Mouse (Mus musculus): ENCODE measurements around the gene Bglap3. TPM values are rescaled to one million over a fixed set of nuclear protein-coding genes. Genes with fewer than 3 reads are reported as not detected.

Bglap3 gene
- polyA plus RNA-seq, 1 experiment: 0.51 TPM

DNA sequence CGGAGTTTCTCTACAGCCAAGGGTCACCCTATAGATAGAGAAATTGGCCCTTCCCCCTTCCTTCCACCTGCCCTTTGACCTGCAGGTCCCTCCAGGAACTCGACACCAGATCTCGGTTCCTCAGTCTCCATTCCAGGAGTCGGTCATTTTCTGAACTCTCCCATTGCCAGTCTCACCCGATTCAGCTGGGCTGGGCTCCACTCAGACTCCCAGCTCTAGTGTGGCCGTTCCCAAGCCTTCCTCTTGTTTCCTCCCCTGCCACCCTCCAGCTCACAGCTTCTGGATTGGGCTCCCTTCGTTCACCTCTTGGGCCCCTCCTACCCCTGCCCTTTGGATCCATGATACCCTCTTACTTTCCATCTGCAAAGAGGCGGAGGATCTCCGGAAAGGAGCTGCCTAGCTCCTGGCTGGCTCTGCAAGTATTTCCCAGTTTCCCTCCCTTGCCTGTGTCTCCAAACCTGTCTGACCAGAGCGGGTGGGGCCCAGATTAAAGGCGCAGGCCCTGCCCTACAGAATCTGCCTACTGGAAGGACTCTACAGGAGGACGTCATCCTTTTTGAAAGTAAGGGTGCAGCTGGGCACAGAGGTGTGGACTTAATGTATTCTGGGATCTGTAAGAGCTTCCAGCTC lies 38.4 kb downstream of the Bglap3 start:
- Histone ChIP-seq H3ac (ENCODE audit: control insufficient read depth, insufficient read length, low read depth) (no peak overlapping the region), H3K36me3 (ENCODE audit: control insufficient read depth, insufficient read depth) (peaks cover 17% of the 10 kb centered on the region), H3K4me3 (ENCODE audit: insufficient read depth, poor library complexity, severe bottlenecking) (no peak overlapping the region), H3K79me3 (ENCODE audit: low read depth) (peaks cover 28% of the 10 kb centered on the region), H3K27me3 (ENCODE audit: control insufficient read depth, insufficient read depth, insufficient read length) (no peaks in the 10 kb centered on the region), H3K79me2 (ENCODE audit: control insufficient read depth, insufficient read depth) (peaks cover 29% of the 10 kb centered on the region)
- TF ChIP-seq MAX (IDR thresholded peaks at IDR 0.05): no peak
- TF ChIP-seq CEBPB (IDR thresholded peaks at IDR 0.05; ENCODE audit: low read depth): no peak
- no peak for TF ChIP-seq USF1 (IDR thresholded peaks at IDR 0.05; ENCODE audit: low read depth)
- no peak for TF ChIP-seq CTCF (IDR thresholded peaks at IDR 0.05; ENCODE audit: control insufficient read depth, insufficient read depth, insufficient read length)
- TF ChIP-seq MYOG (IDR thresholded peaks at IDR 0.05; ENCODE audit: control insufficient read depth, extremely low read depth, insufficient read length): no peak
- TF ChIP-seq MYOD1 (IDR thresholded peaks at IDR 0.05; ENCODE audit: control insufficient read depth, insufficient read length, low read depth): no peak
- TF ChIP-seq FOSL1 (IDR thresholded peaks at IDR 0.05; ENCODE audit: insufficient read depth, low read length, poor library complexity, severe bottlenecking): no peak

DNA sequence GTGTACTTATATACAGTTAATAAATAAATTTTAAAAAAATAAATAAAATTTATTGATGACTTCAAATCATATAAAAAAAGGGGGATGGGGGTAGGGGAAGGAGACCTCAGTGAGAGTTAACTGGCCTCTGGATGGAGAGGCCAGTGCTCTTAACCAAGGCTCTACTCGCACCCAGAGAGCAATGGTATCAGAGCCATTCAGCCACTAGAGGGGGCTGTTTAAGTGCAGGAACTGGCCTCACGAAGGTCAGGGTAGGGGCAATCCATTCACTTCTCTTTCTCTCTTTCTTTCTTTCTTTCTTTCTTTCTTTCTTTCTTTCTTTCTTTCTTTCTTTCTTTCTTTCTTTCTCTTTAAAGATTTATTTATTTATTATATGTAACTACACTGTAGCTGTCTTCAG lies 41.3 kb downstream of the Bglap3 start:
- Histone ChIP-seq H3K79me2 (ENCODE audit: control insufficient read depth, insufficient read depth) (peaks cover 7% of the 10 kb centered on the region), H3K79me3 (ENCODE audit: low read depth) (peaks cover 9% of the 10 kb centered on the region), H3ac (ENCODE audit: control insufficient read depth, insufficient read length, low read depth) (no peak overlapping the region), H3K36me3 (ENCODE audit: control insufficient read depth, insufficient read depth) (peaks cover 13% of the 10 kb centered on the region), H3K27me3 (ENCODE audit: control insufficient read depth, insufficient read depth, insufficient read length) (no peaks in the 10 kb centered on the region), H3K4me3 (ENCODE audit: insufficient read depth, poor library complexity, severe bottlenecking) (no peak overlapping the region)
- no peak for TF ChIP-seq MAX (IDR thresholded peaks at IDR 0.05)
- no peak for TF ChIP-seq FOSL1 (IDR thresholded peaks at IDR 0.05; ENCODE audit: insufficient read depth, low read length, poor library complexity, severe bottlenecking)
- peak; percentile 58 for TF ChIP-seq CTCF (IDR thresholded peaks at IDR 0.05; ENCODE audit: control insufficient read depth, insufficient read depth, insufficient read length)

DNA sequence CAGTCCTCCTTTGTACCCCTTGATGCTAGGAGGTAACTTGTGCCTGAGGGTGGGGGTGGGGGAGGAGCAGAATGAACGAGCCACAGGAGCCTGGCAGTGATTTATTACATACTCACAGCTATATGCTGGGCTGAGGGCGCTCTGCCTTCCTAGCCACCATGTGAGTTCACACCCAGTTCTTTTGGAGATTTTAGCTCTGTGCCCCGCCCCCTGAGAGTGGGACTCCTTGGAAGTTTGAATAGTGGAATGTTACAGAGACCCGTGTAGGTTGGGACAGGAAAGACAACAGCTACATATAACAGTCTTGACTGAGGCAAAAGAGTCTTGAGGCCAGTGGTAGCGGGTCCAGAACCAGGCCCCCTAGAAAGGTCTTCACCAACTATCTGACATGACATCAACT lies 43.6 kb downstream of the Bglap3 start:
- H3K79me2 ChIP-seq (ENCODE audit: control insufficient read depth, insufficient read depth): peaks cover 22% of the 10 kb centered on the region
- peaks cover 17% of the 10 kb centered on the region for H3K79me3 ChIP-seq (ENCODE audit: low read depth)
- peaks cover 13% of the 10 kb centered on the region for H3K36me3 ChIP-seq (ENCODE audit: control insufficient read depth, insufficient read depth)
- no peaks in the 10 kb centered on the region for H3K27me3 ChIP-seq (ENCODE audit: control insufficient read depth, insufficient read depth, insufficient read length)
- H3K4me3 ChIP-seq (ENCODE audit: insufficient read depth, poor library complexity, severe bottlenecking): no peak overlapping the region
- H3ac ChIP-seq (ENCODE audit: control insufficient read depth, insufficient read length, low read depth): no peak overlapping the region
- TF ChIP-seq CEBPB (IDR thresholded peaks at IDR 0.05; ENCODE audit: low read depth) (no peak), USF1 (IDR thresholded peaks at IDR 0.05; ENCODE audit: low read depth) (no peak), MYOD1 (IDR thresholded peaks at IDR 0.05; ENCODE audit: control insufficient read depth, insufficient read length, low read depth) (no peak), MAX (IDR thresholded peaks at IDR 0.05) (no peak), CTCF (IDR thresholded peaks at IDR 0.05; ENCODE audit: control insufficient read depth, insufficient read depth, insufficient read length) (no peak), FOSL1 (IDR thresholded peaks at IDR 0.05; ENCODE audit: insufficient read depth, low read length, poor library complexity, severe bottlenecking) (no peak), MYOG (IDR thresholded peaks at IDR 0.05; ENCODE audit: control insufficient read depth, extremely low read depth, insufficient read length) (no peak)

- Histone ChIP-seq H3K79me2 (ENCODE audit: control insufficient read depth, insufficient read depth) (peaks cover 22% of the 10 kb centered on the region), H3K27me3 (ENCODE audit: control insufficient read depth, insufficient read depth, insufficient read length) (no peaks in the 10 kb centered on the region), H3K36me3 (ENCODE audit: control insufficient read depth, insufficient read depth) (peaks cover 43% of the 10 kb centered on the region), H3K79me3 (ENCODE audit: low read depth) (peaks cover 17% of the 10 kb centered on the region), H3ac (ENCODE audit: control insufficient read depth, insufficient read length, low read depth) (peak within 1 kb of the TSS; percentile 87), H3K4me3 (ENCODE audit: insufficient read depth, poor library complexity, severe bottlenecking) (peak within 1 kb of the TSS; percentile 56)
- TF ChIP-seq USF1 (IDR thresholded peaks at IDR 0.05; ENCODE audit: low read depth) (peak; percentile 96), CTCF (IDR thresholded peaks at IDR 0.05; ENCODE audit: control insufficient read depth, insufficient read depth, insufficient read length) (no peak), CEBPB (IDR thresholded peaks at IDR 0.05; ENCODE audit: low read depth) (no peak)
Measured at GRCm38 (mm10) chr3:88324951-88325405, 47.6 kb downstream of the Bglap3 start, which contains the start of gene Glmp. Glmp (plus strand) TSS chr3:88325023.

Other genes starting within 250 kb of the Bglap3 start
- 35.3 TPM for gene Mef2d, start 230.4 kb downstream of the Bglap3 start, polyA plus RNA-seq (2012; fragmentation: generic; extraction: Trizol)
- not detected for gene Rhbg, start 118.0 kb downstream of the Bglap3 start, polyA plus RNA-seq (2012; fragmentation: generic; extraction: Trizol)
- gene Gm38392, start 85.5 kb downstream of the Bglap3 start, polyA plus RNA-seq (2012; fragmentation: generic; extraction: Trizol): not detected
- gene Tsacc, start 75.7 kb downstream of the Bglap3 start, polyA plus RNA-seq (2012; fragmentation: generic; extraction: Trizol): 2.3 TPM
- 628 TPM for gene Cct3, start 75.6 kb downstream of the Bglap3 start, polyA plus RNA-seq (2012; fragmentation: generic; extraction: Trizol)
- gene Glmp, start 47.7 kb downstream of the Bglap3 start, polyA plus RNA-seq (2012; fragmentation: generic; extraction: Trizol): 173 TPM
- gene Tmem79, start 36.6 kb downstream of the Bglap3 start, polyA plus RNA-seq (2012; fragmentation: generic; extraction: Trizol): 2.1 TPM
- gene Smg5, start 36.5 kb downstream of the Bglap3 start, polyA plus RNA-seq (2012; fragmentation: generic; extraction: Trizol): 84.5 TPM
- gene Paqr6, start 8.2 kb downstream of the Bglap3 start, polyA plus RNA-seq (2012; fragmentation: generic; extraction: Trizol): 0.02 TPM
- 4.6 TPM for gene Bglap2, start 6.0 kb upstream of the Bglap3 start, polyA plus RNA-seq (2012; fragmentation: generic; extraction: Trizol)
- gene Bglap, start 11.7 kb upstream of the Bglap3 start, polyA plus RNA-seq (2012; fragmentation: generic; extraction: Trizol): 1.6 TPM
- 117 TPM for gene Pmf1, start 37.6 kb upstream of the Bglap3 start, polyA plus RNA-seq (2012; fragmentation: generic; extraction: Trizol)
- gene Slc25a44, start 52.4 kb upstream of the Bglap3 start, polyA plus RNA-seq (2012; fragmentation: generic; extraction: Trizol): 18.5 TPM
- gene Sema4a, start 88.4 kb upstream of the Bglap3 start, polyA plus RNA-seq (2012; fragmentation: generic; extraction: Trizol): 0.69 TPM
- gene Lmna, start 137.2 kb upstream of the Bglap3 start, polyA plus RNA-seq (2012; fragmentation: generic; extraction: Trizol): 1,441 TPM
- 14.9 TPM for gene Mex3a, start 159.7 kb upstream of the Bglap3 start, polyA plus RNA-seq (2012; fragmentation: generic; extraction: Trizol)
- gene Rab25, start 175.6 kb upstream of the Bglap3 start, polyA plus RNA-seq (2012; fragmentation: generic; extraction: Trizol): 0.07 TPM
- gene Lamtor2, start 180.3 kb upstream of the Bglap3 start, polyA plus RNA-seq (2012; fragmentation: generic; extraction: Trizol): 136 TPM
- 55.9 TPM for gene Ubqln4, start 181.0 kb upstream of the Bglap3 start, polyA plus RNA-seq (2012; fragmentation: generic; extraction: Trizol)
- gene Ssr2, start 203.1 kb upstream of the Bglap3 start, polyA plus RNA-seq (2012; fragmentation: generic; extraction: Trizol): 351 TPM
- 88.3 TPM for gene Arhgef2, start 233.2 kb upstream of the Bglap3 start, polyA plus RNA-seq (2012; fragmentation: generic; extraction: Trizol)

Data from C2C12 (cell line).